Mouse (Mus musculus): ENCODE data around the gene Polm. TPM values are rescaled to one million over a fixed set of nuclear protein-coding genes. Genes with fewer than 3 reads are reported as not detected.

The Polm gene
- polyA plus RNA-seq, 1 experiment = 67.8 TPM

GRCm38 (mm10) chr11:5861678-5862393 is 24.0 kb upstream of the Polm start, which contains the start of gene Aebp1:
Gene Aebp1, plus strand, starts transcription at chr11:5861947.
- no peak for TF ChIP-seq GATA1 (IDR thresholded peaks at IDR 0.05; ENCODE audit: low read length)

GRCm38 (mm10) chr11:5860639-5861038 is 22.8 kb upstream of the Polm start:
- no peak for TF ChIP-seq GATA1 (IDR thresholded peaks at IDR 0.05; ENCODE audit: low read length)

DNA sequence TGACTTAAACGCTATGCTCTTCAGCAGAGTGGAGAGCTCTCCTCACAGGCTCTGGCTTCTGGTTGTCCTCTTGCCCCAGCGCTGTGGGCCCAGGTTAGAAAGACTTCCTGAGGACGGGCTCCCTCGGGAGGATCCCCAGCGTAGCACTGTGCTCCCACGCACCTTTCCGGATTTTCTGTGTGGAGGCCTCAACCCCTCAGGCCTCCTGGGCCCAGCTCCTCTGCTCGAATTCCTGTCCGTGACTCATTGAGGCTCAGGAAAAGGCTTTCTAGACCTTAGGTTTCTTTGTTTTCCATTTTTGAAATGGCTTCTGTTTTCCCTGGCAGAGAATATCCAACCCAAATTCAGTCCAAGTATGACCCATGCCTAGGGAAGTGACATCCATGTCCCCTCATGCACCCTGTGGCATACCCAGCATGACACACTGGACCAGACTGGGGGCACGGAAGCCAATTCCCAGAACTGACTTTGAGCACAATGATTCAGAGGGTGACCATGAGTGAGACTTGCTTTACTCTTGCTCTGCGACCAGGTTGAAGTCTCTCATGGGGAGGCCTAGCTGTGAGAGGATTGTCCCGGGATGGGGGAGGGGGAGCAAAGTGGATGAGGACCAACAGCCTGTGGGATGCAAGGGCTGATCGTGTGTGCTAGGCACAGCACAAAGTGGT is 22.2 kb upstream of the Polm start:
- TF ChIP-seq GATA1 (IDR thresholded peaks at IDR 0.05; ENCODE audit: low read length) = no peak

DNA sequence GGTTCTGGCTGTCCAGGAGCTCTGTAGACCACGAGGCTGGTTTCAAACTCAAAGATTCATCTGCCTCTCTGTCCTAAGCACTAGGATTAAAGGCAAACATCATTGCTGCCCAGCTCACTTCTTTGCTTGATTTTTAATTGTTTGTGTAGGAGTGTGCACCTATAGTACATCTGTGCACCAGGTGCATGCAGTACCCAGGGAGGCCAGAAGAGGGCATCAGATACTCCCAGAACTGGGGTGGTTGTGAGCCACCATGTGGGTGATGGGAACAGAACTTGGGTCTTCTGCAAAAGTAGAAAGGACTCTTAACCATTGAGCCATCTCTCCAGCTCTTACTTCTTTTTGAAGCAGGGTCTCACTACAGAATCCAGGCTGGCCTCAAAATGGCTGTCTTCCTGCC is 20.9 kb upstream of the Polm start:
- TF ChIP-seq GATA1 (IDR thresholded peaks at IDR 0.05; ENCODE audit: low read length) = no peak

DNA sequence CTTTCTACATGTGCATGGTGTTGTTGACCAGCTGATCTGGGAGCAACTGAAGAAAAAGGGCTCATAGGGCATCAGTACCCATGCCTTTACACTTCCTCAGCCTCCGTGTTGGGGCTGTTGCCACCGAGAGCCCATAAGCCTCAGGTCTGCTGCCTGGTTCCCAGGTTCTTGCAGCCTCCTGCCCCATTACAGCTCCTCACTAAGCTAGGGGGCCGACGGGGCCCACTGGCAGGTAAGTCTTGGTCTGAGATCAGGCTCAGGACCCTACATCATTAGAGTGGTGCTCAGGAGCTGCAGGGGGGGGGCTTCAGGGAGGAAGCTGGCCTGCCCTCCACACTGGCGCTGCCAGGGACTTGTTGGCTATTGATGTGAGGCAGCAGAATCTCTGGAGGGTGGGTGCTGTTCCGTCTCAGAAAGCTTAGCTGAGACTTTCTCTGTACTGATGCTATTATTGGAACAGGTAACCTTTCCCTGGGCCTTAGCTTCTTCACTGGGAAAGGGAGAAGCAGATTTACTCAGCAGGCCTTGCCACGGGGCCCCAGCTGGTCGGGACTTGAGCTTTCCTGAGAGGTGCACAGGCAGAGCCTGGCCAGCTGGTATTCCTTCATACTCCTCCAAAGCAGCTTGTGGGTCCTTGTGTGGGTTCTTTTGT is 18.8 kb upstream of the Polm start:
- no peak for TF ChIP-seq GATA1 (IDR thresholded peaks at IDR 0.05; ENCODE audit: low read length)

- no peak for TF ChIP-seq GATA1 (IDR thresholded peaks at IDR 0.05; ENCODE audit: low read length)
Observed at GRCm38 (mm10) chr11:5855902-5856301, 18.1 kb upstream of the Polm start.

DNA sequence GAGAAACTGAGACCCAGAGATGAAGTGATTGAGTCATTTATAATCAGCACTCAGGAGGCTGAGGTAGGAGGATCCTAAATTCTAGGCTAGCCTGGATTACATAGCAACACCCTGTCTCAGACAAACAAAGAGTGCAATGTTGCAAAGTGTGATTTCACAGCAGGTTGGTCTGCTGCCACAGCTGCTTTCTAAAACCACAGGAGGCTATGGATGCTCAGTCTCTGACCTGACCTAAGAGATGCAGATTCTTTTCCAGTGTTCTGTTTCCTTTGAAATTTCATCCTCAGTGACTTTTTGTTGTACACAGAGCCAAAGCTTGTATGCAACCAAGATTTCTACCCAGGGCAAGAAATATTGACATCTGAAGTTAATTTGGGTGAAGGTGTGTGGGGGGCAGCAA is 17.7 kb upstream of the Polm start:
- TF ChIP-seq GATA1 (IDR thresholded peaks at IDR 0.05; ENCODE audit: low read length) = no peak

DNA sequence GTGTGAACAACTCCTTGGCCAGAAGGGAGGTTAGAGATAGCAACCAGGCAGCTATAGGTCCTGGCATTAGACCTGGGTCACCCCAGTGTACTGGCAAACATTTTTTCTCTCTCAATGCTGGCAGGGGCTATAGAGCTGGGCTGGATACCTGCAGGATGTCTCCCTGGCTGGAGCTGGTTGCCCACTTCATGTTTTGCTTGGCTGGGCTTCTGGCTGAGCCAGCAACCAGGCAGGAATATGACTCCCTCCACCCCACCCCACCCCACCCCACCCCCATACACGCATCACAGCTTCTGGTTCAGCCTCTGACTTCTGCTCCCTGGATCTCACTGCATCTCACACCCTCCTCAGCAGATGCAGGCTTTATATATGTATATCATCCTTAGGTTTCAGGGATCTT is 14.5 kb upstream of the Polm start:
- no peak for TF ChIP-seq GATA1 (IDR thresholded peaks at IDR 0.05; ENCODE audit: low read length)

GRCm38 (mm10) chr11:5851021-5851736 is 13.4 kb upstream of the Polm start:
- no peak for TF ChIP-seq GATA1 (IDR thresholded peaks at IDR 0.05; ENCODE audit: low read length)

GRCm38 (mm10) chr11:5850452-5850851 is 12.6 kb upstream of the Polm start:
- TF ChIP-seq GATA1 (IDR thresholded peaks at IDR 0.05; ENCODE audit: low read length) = no peak

- no peak for TF ChIP-seq GATA1 (IDR thresholded peaks at IDR 0.05; ENCODE audit: low read length)
Observed at GRCm38 (mm10) chr11:5849316-5849715, 11.5 kb upstream of the Polm start.

DNA sequence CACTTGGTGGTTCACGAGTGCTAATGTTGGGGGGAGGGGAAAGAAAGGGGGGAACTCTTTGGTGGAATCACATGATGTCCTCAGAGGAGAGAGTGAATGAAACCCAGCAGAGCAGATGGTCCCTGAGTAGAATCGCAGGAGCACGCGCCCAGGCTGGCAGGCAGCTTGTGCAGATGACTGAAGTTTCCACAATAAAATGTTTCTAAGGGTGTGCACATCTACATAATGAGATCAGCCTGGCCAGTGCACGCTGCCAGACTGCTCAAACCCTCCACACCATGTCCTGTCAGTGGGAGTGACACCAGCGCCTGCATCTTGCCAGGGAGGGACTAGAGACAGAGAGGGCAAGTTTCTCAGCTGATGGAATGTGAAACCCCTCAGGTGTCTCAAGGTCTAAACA is 10.9 kb upstream of the Polm start:
- TF ChIP-seq GATA1 (IDR thresholded peaks at IDR 0.05; ENCODE audit: low read length) = no peak

GRCm38 (mm10) chr11:5846639-5847345 is 9.0 kb upstream of the Polm start:
- TF ChIP-seq GATA1 (IDR thresholded peaks at IDR 0.05; ENCODE audit: low read length) = no peak

- TF ChIP-seq GATA1 (IDR thresholded peaks at IDR 0.05; ENCODE audit: low read length) = no peak
Observed at GRCm38 (mm10) chr11:5843131-5843530, 5.3 kb upstream of the Polm start.

GRCm38 (mm10) chr11:5841751-5842150 is 3.9 kb upstream of the Polm start:
- TF ChIP-seq GATA1 (IDR thresholded peaks at IDR 0.05; ENCODE audit: low read length) = no peak

Measured in G1E-ER4 (cell line).